Mouse (Mus musculus) cerebellum, postnatal 36 days (tissue): ENCODE results near the gene Olfr1158.
"Not testable (repeated sequence)": the region's sequence is repeated elsewhere in the genome, so short reads cannot be mapped to it uniquely, and the experiment has no call there.

Experiments
- DNase-seq, 2 experiments: peaks; one replicate each; pipeline ENCODE4 v3.0.0; 2021 to 2022; ENCODE audit warnings: mixed read lengths in 2 of 2

The Olfr1158 gene

DNA sequence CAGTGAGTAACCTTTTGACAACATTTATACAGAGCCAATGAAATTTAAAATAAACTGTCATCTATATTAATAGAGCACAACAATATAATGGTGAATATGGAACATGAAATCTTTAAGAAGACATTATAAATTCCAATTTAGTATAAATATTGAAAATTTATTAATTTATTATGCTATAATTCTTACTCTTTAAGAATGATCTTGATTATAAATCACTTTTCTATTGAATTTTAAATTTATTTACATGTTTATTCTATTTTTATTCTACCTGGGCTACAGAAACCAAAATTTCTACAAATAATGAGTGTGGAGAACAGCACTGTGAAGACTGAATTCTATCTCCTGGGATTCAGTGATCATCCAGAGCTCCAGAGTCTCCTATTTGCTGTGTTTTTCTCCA lies at the start of gene Olfr1158:
TSS of gene Olfr1158 (plus strand) at position 301 of the 400 bp plus-strand sequence.
- no peak for DNase-seq

DNA sequence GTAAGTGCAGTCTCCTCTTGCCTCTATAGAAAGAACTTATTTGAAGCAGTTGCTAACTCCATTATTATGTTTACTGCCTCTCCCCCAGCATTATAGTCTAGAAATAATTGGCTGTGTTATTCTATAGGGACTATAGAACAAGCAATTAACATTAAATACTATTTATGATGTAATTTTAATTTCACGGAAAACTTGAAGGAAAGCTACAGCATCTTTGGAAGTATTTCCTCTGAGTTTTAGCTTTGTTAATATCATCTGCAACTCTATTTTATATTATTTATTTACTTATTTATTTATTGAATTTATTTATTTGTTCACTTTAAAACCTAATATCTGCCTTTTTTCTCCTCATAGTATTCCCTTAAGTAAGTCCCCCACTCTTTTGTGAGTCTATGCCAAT lies 44.9 kb upstream of the Olfr1158 start, which contains the start of gene Olfr1155:
TSS of gene Olfr1155 (minus strand) at position 101 of the 400 bp plus-strand sequence.
- no peak for DNase-seq

DNA sequence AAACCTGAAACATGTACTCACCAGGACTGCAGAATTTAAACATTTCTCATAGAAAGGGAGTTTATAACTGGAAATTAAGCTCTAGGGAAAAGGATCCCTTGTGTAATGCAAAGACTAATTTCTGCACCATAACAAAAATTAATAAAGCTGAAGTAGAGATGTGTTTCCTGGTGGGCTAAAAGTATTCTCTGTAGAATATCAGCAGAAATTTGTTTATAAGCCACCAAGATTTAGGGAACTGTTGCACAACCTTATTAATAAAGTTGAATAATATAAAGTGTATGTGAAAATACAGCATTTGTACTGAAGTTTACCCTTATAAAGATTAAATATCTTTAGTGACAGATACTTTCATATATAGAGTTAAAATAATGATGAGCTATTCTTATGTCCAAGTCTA lies 36.9 kb upstream of the Olfr1158 start, which contains the start of gene Olfr1156:
TSS of gene Olfr1156 (minus strand) at position 101 of the 400 bp plus-strand sequence.
- no peak for DNase-seq

DNA sequence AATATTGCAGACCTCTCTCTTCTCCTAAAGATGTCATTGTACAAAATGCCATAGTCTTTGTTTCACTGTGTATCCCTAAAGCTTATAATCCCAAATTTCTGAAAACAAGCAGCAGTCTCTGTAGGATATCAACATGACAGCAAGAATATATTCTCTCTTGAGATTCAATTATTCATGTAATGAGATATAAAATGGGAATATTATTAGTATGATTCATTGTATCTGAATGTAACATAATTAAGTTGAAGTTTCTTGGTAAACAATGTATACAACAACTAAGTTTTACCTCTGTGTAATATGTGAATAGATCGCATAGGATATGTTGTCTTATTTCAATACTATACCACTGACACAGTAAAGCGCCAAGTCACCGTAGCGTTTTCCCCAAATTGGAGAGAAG lies 21.7 kb upstream of the Olfr1158 start, which contains the start of gene Olfr1157:
TSS of gene Olfr1157 (minus strand) at position 101 of the 400 bp plus-strand sequence.
- DNase-seq, result no peak

DNA sequence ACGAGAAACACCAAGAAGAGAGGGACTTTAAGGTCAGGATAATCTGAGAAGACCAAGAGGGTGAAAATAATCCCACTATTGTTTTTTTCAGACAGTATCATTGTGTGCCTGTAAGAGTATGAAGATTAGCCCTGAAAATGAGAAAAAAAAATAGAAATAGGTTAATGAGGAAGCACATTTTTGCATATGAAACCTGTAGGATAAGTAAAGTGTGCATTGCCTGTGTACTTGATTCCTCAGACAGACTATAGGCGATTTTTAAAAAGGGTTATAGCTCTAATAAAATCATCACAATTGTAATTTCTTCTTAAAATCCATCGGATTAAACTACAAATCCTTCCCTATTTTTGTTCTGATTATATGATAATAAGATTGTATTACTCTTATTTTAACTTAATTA lies 15.3 kb upstream of the Olfr1158 start, which contains the start of gene Olfr74:
TSS of gene Olfr74 (minus strand) at position 101 of the 400 bp plus-strand sequence.
- DNase-seq, result no peak

DNA sequence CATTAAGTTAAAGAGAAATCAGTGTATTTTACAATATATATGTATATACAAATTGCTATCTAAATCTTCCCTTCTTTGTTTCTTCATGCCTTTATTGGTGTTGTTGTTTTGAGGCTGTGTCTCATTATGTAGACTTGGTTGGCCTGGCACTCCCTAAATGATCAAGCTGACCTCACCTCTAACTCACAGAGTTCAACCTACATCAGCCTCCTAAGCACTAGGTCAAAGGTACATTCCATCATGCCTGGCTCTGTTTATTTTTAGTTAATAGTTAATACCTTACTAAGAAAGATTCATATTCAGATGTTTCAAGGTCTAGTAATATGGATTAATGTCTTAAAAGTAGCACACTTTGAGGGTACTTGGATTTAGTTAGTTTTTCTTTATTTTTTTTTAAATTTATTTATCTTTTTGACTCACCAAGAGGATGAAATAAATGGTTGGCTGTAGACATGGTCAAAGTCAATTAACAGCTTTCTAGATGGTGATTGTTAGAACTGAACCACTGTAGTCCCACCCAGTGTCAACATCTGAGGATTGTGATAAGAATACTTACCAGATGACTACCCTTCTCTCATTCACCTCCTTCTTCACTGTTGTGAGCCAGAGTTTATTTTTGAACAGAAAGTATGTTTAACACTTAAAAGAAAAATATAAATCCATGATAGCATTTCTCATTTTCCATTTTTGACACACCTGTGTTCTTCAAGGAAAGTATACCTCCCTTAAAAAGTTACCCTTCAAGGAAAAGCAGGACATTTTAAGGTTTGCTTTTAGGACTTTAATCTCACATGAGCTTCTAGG lies 17.8 kb downstream of the Olfr1158 start, which contains the start of gene Olfr1160:
TSS of gene Olfr1160 (minus strand) at position 754 of the 804 bp plus-strand sequence.
- DNase-seq, result no peak

DNA sequence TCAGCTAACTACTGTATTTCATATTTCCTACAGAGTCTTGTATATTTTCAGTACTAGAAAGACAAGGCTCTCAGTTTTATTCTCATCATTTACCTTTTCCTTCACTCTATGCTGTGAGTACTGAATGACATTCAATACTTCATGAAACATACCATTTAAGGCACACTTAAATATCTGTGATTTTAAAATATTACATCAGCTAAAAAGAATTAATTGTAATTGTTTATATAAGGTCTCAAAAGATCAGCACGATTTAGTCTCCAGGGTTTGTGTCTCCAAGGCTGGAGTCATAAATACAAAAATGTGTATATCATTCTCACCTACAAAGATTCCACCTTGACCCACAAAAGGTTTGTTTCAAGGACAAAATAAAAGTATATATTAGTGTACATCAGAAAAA lies 32.6 kb downstream of the Olfr1158 start, which contains the start of gene Olfr1161:
TSS of gene Olfr1161 (plus strand) at position 301 of the 400 bp plus-strand sequence.
- DNase-seq, result not testable (repeated sequence)

DNA sequence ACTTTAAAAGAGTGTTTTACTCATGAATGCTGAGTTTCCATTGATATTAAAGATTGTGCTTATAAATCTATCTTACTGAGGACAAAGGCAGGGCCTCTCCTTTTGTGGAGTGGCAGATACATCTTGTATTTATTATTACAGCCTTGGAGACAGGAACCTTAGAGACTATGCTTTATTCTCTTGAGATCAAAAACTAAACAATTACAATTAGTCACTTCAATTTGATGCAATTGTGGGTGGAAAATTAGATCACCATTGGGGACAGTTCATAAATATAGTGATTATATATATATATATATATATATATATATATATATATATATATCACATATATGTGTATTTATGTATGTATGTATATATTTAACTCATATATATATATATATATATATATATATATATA lies 47.7 kb downstream of the Olfr1158 start, which contains the start of gene Olfr73:
TSS of gene Olfr73 (minus strand) at position 101 of the 400 bp plus-strand sequence.
- no peak for DNase-seq
